Mouse (Mus musculus) midbrain, embryonic 10.5 days (tissue): Measurements from ENCODE around the gene Tmem273. TPM values are rescaled to one million over a fixed set of nuclear protein-coding genes. Genes with fewer than 3 reads are reported as not detected.

Source experiments
- polyA plus RNA-seq: library from polyadenylated mRNA; unstranded; fragments of >200 nt; fragmentation: Nextera tagmentation; extraction: Ambion mirVana; gene quantifications from 2 replicates; pipeline ENCODE4 v1.2.1, GENCODE M21; 2016

Tmem273 gene
- polyA plus RNA-seq, 1 experiment from 2014 or later, result 0.25 TPM

Other genes with a start within 250 kb of the Tmem273 start
- 6.0 and 8.1 TPM in 2 replicates for gene Prrxl1, start 186.6 kb upstream of the Tmem273 start, polyA plus RNA-seq
- 0.09 and 0.27 TPM in 2 replicates for gene 3425401B19Rik, start 100.7 kb upstream of the Tmem273 start, polyA plus RNA-seq
- not detected in 2 replicates for gene Fam170b, start 48.0 kb downstream of the Tmem273 start, polyA plus RNA-seq
- gene Vstm4, start 70.8 kb downstream of the Tmem273 start, polyA plus RNA-seq, result 2.7 and 3.6 TPM in 2 replicates
- 0.43 and 0.47 TPM in 2 replicates for gene Lrrc18, start 205.4 kb downstream of the Tmem273 start, polyA plus RNA-seq